Mouse (Mus musculus) liver, embryonic 16.5 days (tissue): ENCODE measurements around the gene Ttk. TPM values are rescaled to one million over a fixed set of nuclear protein-coding genes. Genes with fewer than 3 reads are reported as not detected.

Source experiments
- ATAC-seq: fragments of 200-750 bp; cut with Nextera tagmentation; 2 replicates; pipeline ENCODE4 v1.8.0; 2017; ENCODE audit warnings: low read depth, mild to moderate bottlenecking, moderate number of reproducible peaks, moderate library complexity
- H3K27ac ChIP-seq: fragments of 300-500 bp; sonication (generic); 2 replicates; pipeline ENCODE4 v1.5.1; 2014; ENCODE audit warnings: mild to moderate bottlenecking, low read length
- H3K27me3 ChIP-seq: fragments of 300-500 bp; sonication (generic); 2 replicates; pipeline ENCODE4 v1.6.1; 2014; ENCODE audit warnings: low read depth, low read length, mixed read lengths; ENCODE audit not compliant: control insufficient read depth, insufficient read depth
- H3K36me3 ChIP-seq: fragments of 300-500 bp; sonication (generic); 2 replicates; pipeline ENCODE4 v1.6.1; 2014; ENCODE audit warnings: mild to moderate bottlenecking; ENCODE audit not compliant: control insufficient read depth, insufficient read depth
- H3K4me1 ChIP-seq: fragments of 300-500 bp; sonication (generic); 2 replicates; pipeline ENCODE4 v1.6.1; 2014; ENCODE audit warnings: low read depth, low read length, mixed read lengths; ENCODE audit not compliant: control insufficient read depth
- H3K4me2 ChIP-seq: fragments of 300-500 bp; sonication (generic); 2 replicates; pipeline ENCODE4 v1.6.1; 2014; ENCODE audit warnings: low read depth, low read length, mixed read lengths
- H3K4me3 ChIP-seq: fragments of 300-500 bp; sonication (generic); 2 replicates; pipeline ENCODE4 v1.5.1; 2014; ENCODE audit warnings: low read depth, mild to moderate bottlenecking, low read length
- H3K9ac ChIP-seq: fragments of 300-500 bp; sonication (generic); 2 replicates; pipeline ENCODE4 v1.6.1; 2014; ENCODE audit warnings: low read depth, low read length
- H3K9me3 ChIP-seq: fragments of 300-500 bp; sonication (generic); replicated peaks from 2 replicates; pipeline ENCODE4 v1.6.1; 2016; ENCODE audit warnings: low read length; ENCODE audit not compliant: control insufficient read depth
- WGBS: fragments of 180-500 bp; shearing (Covaris S2); extraction: QIAGEN DNeasy Blood & Tissue Kit; methylation state at CpG from one replicate; pipeline ENCODE4 v1.1.7; 2014; ENCODE audit not compliant: insufficient replicate concordance; 5-methylcytosine and 5-hydroxymethylcytosine counted together
- polyA plus RNA-seq: library from polyadenylated mRNA; unstranded; fragments of >200 nt; fragmentation: Nextera tagmentation; extraction: Ambion mirVana; gene quantifications from 2 replicates; pipeline ENCODE4 v1.2.1, GENCODE M21; 2015

The Ttk gene
- polyA plus RNA-seq, result 16.5 and 17.9 TPM in 2 replicates

DNA sequence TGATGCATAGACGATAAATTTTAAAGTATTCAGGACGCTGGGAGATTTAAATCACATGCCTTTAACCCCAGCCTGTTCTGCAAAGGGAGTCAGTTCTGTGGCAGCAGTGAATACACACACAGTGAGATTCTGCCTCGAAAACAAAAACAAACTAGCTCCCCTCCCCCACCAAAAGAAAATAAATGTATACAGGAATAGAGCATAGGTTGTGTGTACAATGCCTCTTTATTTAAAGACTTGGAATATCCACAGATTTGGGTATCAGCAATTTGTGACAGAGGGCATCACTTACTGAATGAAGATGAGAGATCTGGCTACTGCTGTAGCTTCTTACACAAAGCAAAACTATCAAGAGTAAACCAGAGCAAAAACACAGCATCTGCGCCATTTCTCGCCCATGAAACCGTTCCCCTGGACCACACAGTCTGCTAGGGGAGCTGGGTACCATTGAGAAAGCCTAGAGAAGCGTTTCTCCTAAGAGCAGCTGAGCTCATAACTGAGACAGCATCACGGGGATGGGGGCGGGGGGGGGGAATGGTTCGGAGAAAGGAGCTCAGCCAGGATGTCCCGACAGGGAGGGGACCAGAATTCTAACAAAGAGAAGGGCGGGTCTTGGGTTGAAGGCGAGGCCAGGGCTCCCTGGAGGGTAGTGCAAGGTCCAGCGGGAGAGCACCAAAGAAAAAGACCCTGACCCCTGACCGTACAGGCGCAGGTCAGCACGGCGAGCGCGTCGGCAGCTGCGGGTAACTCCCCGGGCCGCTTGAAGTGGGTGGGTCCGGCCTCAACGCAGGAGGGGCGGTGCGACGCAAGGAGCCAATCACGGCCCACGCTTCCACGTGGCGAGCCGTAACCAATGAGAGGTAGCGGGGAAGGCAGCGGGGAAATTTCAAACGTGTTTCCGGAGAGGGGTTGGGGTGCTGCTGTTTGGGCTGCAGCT, at the start of gene Ttk:
Ttk (plus strand) TSS at position 879 of the 937 bp plus-strand sequence.
- peak; percentile 99 for ATAC-seq
- Histone ChIP-seq H3K4me2 (peak within 1 kb of the TSS; percentile 88), H3K27ac (peak within 1 kb of the TSS; percentile 70), H3K9me3 (no peaks in the 10 kb centered on the region), H3K4me1 (peaks cover 12% of the 10 kb centered on the region), H3K36me3 (0 out of 2 replicates have a peak, but pooled peaks cover under 1% of the 10 kb centered on the region), H3K9ac (peak within 1 kb of the TSS; percentile 93), H3K27me3 (no peaks in the 10 kb centered on the region), H3K4me3 (peak within 1 kb of the TSS; percentile 98)
- WGBS, result 1% methylated on average over 38 of the region's 38 CpGs

DNA sequence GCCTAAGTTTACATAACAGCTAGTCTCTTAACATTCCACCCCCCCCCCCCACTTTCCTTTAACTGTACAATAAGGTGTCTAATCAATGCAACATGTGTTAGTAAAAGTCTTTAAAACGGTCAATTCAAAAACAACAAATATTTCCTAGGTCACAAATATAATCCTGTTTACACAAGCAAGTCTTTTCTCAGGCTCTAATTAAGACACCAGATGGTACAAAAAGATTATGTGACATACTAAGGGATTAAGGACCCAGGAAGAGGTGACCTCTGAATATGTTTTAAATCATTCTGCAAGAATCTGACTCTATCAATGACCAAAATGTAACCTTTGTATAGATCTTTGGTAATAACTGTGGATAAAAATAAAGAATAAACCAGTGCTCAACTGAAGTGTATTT, 49.0 kb upstream of the Ttk start:
- Histone ChIP-seq H3K9me3 (no peaks in the 10 kb centered on the region), H3K9ac (no peak overlapping the region), H3K4me1 (no peaks in the 10 kb centered on the region), H3K4me3 (no peak overlapping the region), H3K36me3 (no peaks in the 10 kb centered on the region), H3K27me3 (no peaks in the 10 kb centered on the region), H3K27ac (no peak overlapping the region), H3K4me2 (no peak overlapping the region)
- 48% methylated on average over 1 of the region's 1 CpGs for WGBS
- ATAC-seq, result no peak

DNA sequence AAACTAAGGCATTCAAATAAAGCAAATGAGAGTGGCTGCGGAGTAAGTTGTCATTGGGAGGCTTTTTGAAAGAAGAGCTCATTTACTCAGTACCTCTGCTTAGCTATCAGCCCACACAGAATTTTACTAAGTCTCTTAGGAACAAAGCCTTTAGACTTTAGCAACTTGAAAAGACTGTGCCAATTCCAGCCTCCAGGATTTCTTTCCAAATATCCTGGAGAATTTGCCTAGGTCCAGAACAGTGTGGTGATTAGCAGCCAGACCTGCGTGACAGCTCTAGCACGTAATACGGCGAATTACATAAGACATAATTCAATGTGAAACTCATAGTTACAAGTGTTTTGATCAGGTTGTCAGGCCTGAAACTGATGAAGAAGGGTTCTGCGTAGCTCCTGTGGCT, 45.2 kb upstream of the Ttk start:
- Histone ChIP-seq H3K9me3 (no peaks in the 10 kb centered on the region), H3K27ac (no peak overlapping the region), H3K4me3 (no peak overlapping the region), H3K27me3 (no peaks in the 10 kb centered on the region), H3K4me1 (no peaks in the 10 kb centered on the region), H3K4me2 (no peak overlapping the region), H3K36me3 (no peaks in the 10 kb centered on the region), H3K9ac (no peak overlapping the region)
- no peak for ATAC-seq
- WGBS, result 76% methylated on average over 6 of the region's 6 CpGs

GRCm38 (mm10) chr9:83796875-83797274, 37.6 kb upstream of the Ttk start:
- Histone ChIP-seq H3K4me2 (no peak overlapping the region), H3K27ac (no peak overlapping the region), H3K4me3 (no peak overlapping the region), H3K27me3 (no peaks in the 10 kb centered on the region), H3K36me3 (no peaks in the 10 kb centered on the region), H3K9ac (no peak overlapping the region), H3K4me1 (no peaks in the 10 kb centered on the region), H3K9me3 (no peaks in the 10 kb centered on the region)
- WGBS, result 64% methylated on average over 7 of the region's 7 CpGs
- ATAC-seq, result no peak

DNA sequence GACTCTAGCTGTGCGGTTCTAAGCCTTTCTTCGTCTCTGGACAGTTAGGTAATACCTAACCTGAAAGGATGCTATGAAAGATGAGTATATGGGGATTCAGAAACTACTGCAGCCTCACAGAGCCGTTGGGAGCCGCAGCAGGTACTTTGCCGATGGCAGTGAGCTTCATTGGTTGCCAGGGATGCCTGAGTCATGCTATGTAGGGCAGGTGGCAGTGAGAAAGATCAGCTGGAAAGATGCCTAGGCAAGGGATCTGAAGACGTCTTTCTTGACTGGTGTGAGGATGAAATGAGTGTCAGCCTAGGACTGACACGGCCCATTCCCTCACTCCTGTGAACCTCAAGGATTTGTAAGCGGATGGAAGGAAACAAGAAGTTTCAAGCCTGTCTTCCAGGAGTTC, 36.6 kb upstream of the Ttk start:
- WGBS, result 65% methylated on average over 8 of the region's 8 CpGs
- H3K9ac ChIP-seq, result no peak overlapping the region
- H3K4me3 ChIP-seq, result no peak overlapping the region
- no peaks in the 10 kb centered on the region for H3K9me3 ChIP-seq
- no peak overlapping the region for H3K4me2 ChIP-seq
- ATAC-seq, result no peak
- H3K36me3 ChIP-seq, result no peaks in the 10 kb centered on the region
- no peaks in the 10 kb centered on the region for H3K4me1 ChIP-seq
- no peak overlapping the region for H3K27ac ChIP-seq
- no peaks in the 10 kb centered on the region for H3K27me3 ChIP-seq

GRCm38 (mm10) chr9:83804341-83804740, 30.1 kb upstream of the Ttk start:
- no peak for ATAC-seq
- WGBS, result 43% methylated on average over 13 of the region's 13 CpGs
- H3K36me3 ChIP-seq, result no peaks in the 10 kb centered on the region

DNA sequence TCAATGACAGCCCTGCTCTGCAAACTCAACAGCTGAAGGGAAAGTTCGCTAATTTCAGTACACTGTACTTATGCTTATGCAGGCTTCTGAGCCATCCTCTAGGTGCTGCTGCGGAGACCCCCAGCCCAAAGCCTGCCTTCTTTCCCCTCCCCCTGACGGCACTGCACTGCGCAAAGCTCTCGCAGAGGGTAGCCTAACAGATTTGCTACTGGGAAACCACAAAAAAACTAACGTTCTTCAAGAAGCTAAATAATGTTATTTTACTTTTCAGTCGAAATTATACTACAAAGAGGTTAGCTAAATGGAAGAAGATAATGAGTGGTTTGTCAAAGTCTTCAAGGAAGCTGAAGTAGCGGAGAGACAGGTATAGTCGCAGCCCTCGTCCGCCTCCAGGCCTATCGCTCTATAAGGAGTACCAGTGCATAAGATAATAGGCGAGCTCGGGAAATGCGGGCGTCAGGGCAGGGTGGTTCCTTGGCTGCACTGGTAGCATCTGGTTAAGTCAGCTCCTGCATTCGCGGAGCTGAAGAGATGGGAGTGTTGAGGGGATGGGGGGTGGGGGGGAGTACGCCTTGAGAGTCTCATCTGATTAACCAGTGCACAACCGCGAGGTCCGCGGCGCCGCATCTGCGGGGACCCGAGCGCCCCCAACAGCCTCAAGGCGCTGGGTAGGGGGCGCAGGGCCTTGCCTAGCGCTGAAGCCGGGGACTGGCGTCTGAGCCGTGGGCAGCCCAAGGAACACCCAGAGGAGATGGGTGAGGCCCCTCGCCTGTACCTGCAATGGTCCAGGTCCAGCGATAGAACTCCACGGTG, 29.1 kb upstream of the Ttk start:
- Histone ChIP-seq H3K36me3 (no peaks in the 10 kb centered on the region), H3K9me3 (no peaks in the 10 kb centered on the region), H3K27me3 (peaks cover 39% of the 10 kb centered on the region), H3K27ac (no peak overlapping the region), H3K4me2 (peak overlapping the region; percentile 68), H3K4me1 (peaks cover 6% of the 10 kb centered on the region), H3K9ac (no peak overlapping the region), H3K4me3 (peak overlapping the region; percentile 53)
- 1% methylated on average over 37 of the region's 37 CpGs for WGBS
- no peak for ATAC-seq

More at GRCm38 (mm10) chr9:83804341-83804740, 30.1 kb upstream of the Ttk start:
- no peak overlapping the region for H3K9ac ChIP-seq
- H3K27ac ChIP-seq, result no peak overlapping the region
- H3K4me1 ChIP-seq, result peaks cover 6% of the 10 kb centered on the region
- no peak overlapping the region for H3K4me2 ChIP-seq
- H3K9me3 ChIP-seq, result no peaks in the 10 kb centered on the region
- H3K27me3 ChIP-seq, result peaks cover 39% of the 10 kb centered on the region
- H3K4me3 ChIP-seq, result no peak overlapping the region

- H3K9me3 ChIP-seq, result no peaks in the 10 kb centered on the region
- no peak within 1 kb of the TSS for H3K27ac ChIP-seq
- peak; percentile 37; the same call in 1 of the 2 replicates for ATAC-seq
- peak within 1 kb of the TSS; percentile 68 for H3K4me2 ChIP-seq
- no peak within 1 kb of the TSS for H3K9ac ChIP-seq
- no peaks in the 10 kb centered on the region for H3K36me3 ChIP-seq
- H3K4me1 ChIP-seq, result peaks cover 6% of the 10 kb centered on the region
- WGBS, result 2% methylated on average over 59 of the region's 71 CpGs
- H3K27me3 ChIP-seq, result peaks cover 39% of the 10 kb centered on the region
- H3K4me3 ChIP-seq, result peak within 1 kb of the TSS; percentile 53
These were observed 28.3 kb upstream of the Ttk start, which contains the start of gene Elovl4 for GRCm38 (mm10) chr9:83805977-83806815. Elovl4 (minus strand) TSS chr9:83806277.
